Mouse (Mus musculus): ENCODE data around the gene Pde4d. TPM values are rescaled to one million over a fixed set of nuclear protein-coding genes. Genes with fewer than 3 reads are reported as not detected.

Gene Pde4d
- polyA plus RNA-seq, 1 experiment from 2014 or later = 14.9 TPM

DNA sequence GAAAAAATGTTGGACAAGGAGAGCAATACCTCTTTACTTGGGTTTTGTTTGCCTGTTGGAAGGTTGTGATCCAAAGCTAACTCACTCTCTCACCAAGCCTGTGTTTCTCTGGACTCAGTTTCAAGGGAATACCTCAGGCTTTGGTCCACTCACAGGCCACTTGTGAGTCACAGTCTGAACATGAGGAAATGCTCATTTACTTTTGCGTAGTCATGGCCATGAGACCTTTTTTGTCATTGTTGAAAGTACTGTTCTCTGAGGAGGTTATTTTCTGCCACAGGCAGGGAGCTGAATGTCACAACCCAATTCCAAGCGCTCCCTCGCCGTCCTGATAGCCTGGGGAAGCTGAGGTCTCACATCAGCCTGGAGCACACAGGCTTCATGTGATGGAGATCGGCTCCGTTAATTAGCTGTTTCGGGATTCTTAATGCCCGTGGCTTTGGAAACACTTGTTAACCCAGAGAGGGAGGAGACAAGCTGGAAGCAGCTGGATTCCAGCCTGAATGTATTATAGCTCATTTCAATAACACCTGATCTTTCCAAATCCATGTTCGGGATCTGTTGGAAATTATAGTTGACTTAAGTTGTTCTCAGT lies 792.8 kb downstream of the Pde4d start:
- Histone ChIP-seq H3K36me3 (ENCODE audit: control insufficient read depth, insufficient read depth, low read length) (no peaks in the 10 kb centered on the region), H3K9ac (ENCODE audit: low read length) (no peak overlapping the region), H3K27ac (ENCODE audit: low read length) (no peak overlapping the region), H3K27me3 (ENCODE audit: control insufficient read depth, insufficient read depth, low read depth, low read length) (no peaks in the 10 kb centered on the region), H3K4me2 (ENCODE audit: low read depth, low read length) (no peak overlapping the region), H3K9me3 (ENCODE audit: control insufficient read depth, low read length) (no peaks in the 10 kb centered on the region), H3K4me3 (ENCODE audit: low read length) (no peak overlapping the region), H3K4me1 (replicated peaks; ENCODE audit: control insufficient read depth, insufficient read depth, low read length) (no peaks in the 10 kb centered on the region)
- no peak for ATAC-seq (ENCODE audit: low read depth)
- 65% methylated on average over 9 of the region's 9 CpGs for WGBS

- Histone ChIP-seq H3K27ac (ENCODE audit: low read length) (no peak overlapping the region), H3K9ac (ENCODE audit: low read length) (no peak overlapping the region), H3K4me1 (replicated peaks; ENCODE audit: control insufficient read depth, insufficient read depth, low read length) (no peaks in the 10 kb centered on the region), H3K9me3 (ENCODE audit: control insufficient read depth, low read length) (no peaks in the 10 kb centered on the region), H3K27me3 (ENCODE audit: control insufficient read depth, insufficient read depth, low read depth, low read length) (no peaks in the 10 kb centered on the region), H3K36me3 (ENCODE audit: control insufficient read depth, insufficient read depth, low read length) (no peaks in the 10 kb centered on the region), H3K4me3 (ENCODE audit: low read length) (no peak overlapping the region), H3K4me2 (ENCODE audit: low read depth, low read length) (no peak overlapping the region)
- 69% methylated on average over 3 of the region's 3 CpGs for WGBS
- ATAC-seq (ENCODE audit: low read depth) = no peak
Measured at GRCm38 (mm10) chr13:109243160-109243559, 793.4 kb downstream of the Pde4d start.

GRCm38 (mm10) chr13:109247061-109247460 lies 797.3 kb downstream of the Pde4d start:
- 86% methylated on average over 4 of the region's 4 CpGs for WGBS
- Histone ChIP-seq H3K4me1 (replicated peaks; ENCODE audit: control insufficient read depth, insufficient read depth, low read length) (no peaks in the 10 kb centered on the region), H3K4me2 (ENCODE audit: low read depth, low read length) (no peak overlapping the region), H3K9ac (ENCODE audit: low read length) (no peak overlapping the region), H3K9me3 (ENCODE audit: control insufficient read depth, low read length) (no peaks in the 10 kb centered on the region), H3K27me3 (ENCODE audit: control insufficient read depth, insufficient read depth, low read depth, low read length) (no peaks in the 10 kb centered on the region), H3K4me3 (ENCODE audit: low read length) (no peak overlapping the region), H3K36me3 (ENCODE audit: control insufficient read depth, insufficient read depth, low read length) (no peaks in the 10 kb centered on the region), H3K27ac (ENCODE audit: low read length) (no peak overlapping the region)
- no peak for ATAC-seq (ENCODE audit: low read depth)

DNA sequence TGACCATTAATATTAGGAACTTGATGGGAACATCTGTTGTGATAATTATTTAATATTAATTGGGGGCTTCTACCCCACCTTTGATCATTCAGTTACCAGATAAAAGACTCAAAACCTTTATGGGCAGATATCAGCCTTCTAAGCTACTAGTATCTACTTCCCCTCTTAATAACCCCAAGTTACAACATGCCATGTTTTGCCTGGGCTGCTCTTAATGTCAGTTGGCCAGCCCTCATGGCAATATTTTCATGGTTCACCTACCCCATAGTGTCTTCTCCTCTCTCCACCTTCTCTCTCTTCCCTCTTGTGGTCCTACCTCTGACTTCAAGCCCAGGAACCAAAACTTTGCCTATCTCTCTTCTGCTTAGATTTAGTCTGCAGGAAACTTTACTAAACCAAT lies 799.6 kb downstream of the Pde4d start:
- Histone ChIP-seq H3K4me1 (replicated peaks; ENCODE audit: control insufficient read depth, insufficient read depth, low read length) (no peaks in the 10 kb centered on the region), H3K36me3 (ENCODE audit: control insufficient read depth, insufficient read depth, low read length) (no peaks in the 10 kb centered on the region), H3K9ac (ENCODE audit: low read length) (no peak overlapping the region), H3K4me2 (ENCODE audit: low read depth, low read length) (no peak overlapping the region), H3K4me3 (ENCODE audit: low read length) (no peak overlapping the region), H3K27me3 (ENCODE audit: control insufficient read depth, insufficient read depth, low read depth, low read length) (no peaks in the 10 kb centered on the region), H3K27ac (ENCODE audit: low read length) (no peak overlapping the region), H3K9me3 (ENCODE audit: control insufficient read depth, low read length) (no peaks in the 10 kb centered on the region)
- ATAC-seq (ENCODE audit: low read depth) = no peak

DNA sequence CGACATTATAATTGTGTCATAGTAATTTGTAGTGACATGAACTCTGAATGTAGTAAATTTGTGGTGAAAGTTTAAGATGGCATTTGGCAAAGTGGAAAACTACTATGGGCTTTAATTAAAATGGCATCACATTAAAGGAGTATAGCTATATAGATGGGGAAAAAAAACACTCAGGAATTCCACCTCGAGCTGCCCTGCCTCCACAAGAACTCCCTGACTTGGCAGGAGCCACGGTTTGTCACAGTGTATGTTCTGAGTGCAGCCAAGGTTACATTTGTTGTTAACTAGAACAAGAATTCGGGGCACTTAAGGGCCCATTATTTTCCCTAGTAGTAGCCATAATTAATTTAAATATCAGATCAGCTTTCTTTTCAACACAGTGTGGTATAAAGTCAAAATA lies 805.9 kb downstream of the Pde4d start:
- Histone ChIP-seq H3K9me3 (ENCODE audit: control insufficient read depth, low read length) (no peaks in the 10 kb centered on the region), H3K9ac (ENCODE audit: low read length) (no peak overlapping the region), H3K4me3 (ENCODE audit: low read length) (no peak overlapping the region), H3K27ac (ENCODE audit: low read length) (no peak overlapping the region), H3K4me2 (ENCODE audit: low read depth, low read length) (no peak overlapping the region), H3K36me3 (ENCODE audit: control insufficient read depth, insufficient read depth, low read length) (no peaks in the 10 kb centered on the region), H3K27me3 (ENCODE audit: control insufficient read depth, insufficient read depth, low read depth, low read length) (no peaks in the 10 kb centered on the region), H3K4me1 (replicated peaks; ENCODE audit: control insufficient read depth, insufficient read depth, low read length) (no peaks in the 10 kb centered on the region)
- ATAC-seq (ENCODE audit: low read depth) = no peak
- 54% methylated on average over 4 of the region's 4 CpGs for WGBS

DNA sequence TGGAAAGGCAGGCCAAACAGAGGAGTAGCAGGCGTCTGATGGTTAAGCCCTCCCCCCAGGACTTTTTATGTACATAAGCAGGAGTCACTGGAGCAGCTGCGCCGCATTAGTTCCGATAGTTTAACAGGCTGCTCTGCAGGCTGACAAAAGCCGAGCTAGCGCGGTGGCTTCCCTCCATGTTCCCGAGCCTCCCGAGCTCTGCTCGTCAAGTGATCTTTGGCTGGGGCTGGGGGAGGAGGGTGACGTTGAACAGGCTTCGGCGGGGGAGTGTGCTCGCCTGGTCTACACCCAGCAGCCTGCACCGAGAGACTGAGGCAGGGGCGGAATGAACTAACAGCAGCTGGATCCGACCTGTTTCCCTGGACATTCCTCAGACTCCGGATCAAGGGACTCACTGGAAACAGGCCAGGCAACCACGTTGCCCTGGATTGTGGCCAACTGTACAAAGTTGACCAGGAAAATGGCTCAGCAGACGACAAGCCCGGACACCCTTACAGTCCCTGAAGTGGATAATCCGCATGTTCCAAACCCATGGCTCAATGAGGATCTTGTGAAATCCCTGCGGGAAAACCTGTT lies 810.6 kb downstream of the Pde4d start:
- Histone ChIP-seq H3K9me3 (ENCODE audit: control insufficient read depth, low read length) (no peaks in the 10 kb centered on the region), H3K27me3 (ENCODE audit: control insufficient read depth, insufficient read depth, low read depth, low read length) (no peaks in the 10 kb centered on the region), H3K4me1 (replicated peaks; ENCODE audit: control insufficient read depth, insufficient read depth, low read length) (0 out of 2 replicates have a peak, but pooled peaks cover 4% of the 10 kb centered on the region), H3K9ac (ENCODE audit: low read length) (peak overlapping the region; percentile 66), H3K4me2 (ENCODE audit: low read depth, low read length) (peak overlapping the region; percentile 82), H3K36me3 (ENCODE audit: control insufficient read depth, insufficient read depth, low read length) (no peaks in the 10 kb centered on the region), H3K27ac (ENCODE audit: low read length) (peak overlapping the region; percentile 84), H3K4me3 (ENCODE audit: low read length) (peak overlapping the region; percentile 55)
- WGBS = under 1% methylated on average over 23 of the region's 23 CpGs
- peak; percentile 92 for ATAC-seq (ENCODE audit: low read depth)

GRCm38 (mm10) chr13:109260796-109261516 lies 811.2 kb downstream of the Pde4d start:
- Histone ChIP-seq H3K4me1 (replicated peaks; ENCODE audit: control insufficient read depth, insufficient read depth, low read length) (0 out of 2 replicates have a peak, but pooled peaks cover 4% of the 10 kb centered on the region), H3K27me3 (ENCODE audit: control insufficient read depth, insufficient read depth, low read depth, low read length) (no peaks in the 10 kb centered on the region), H3K9me3 (ENCODE audit: control insufficient read depth, low read length) (no peaks in the 10 kb centered on the region), H3K4me2 (ENCODE audit: low read depth, low read length) (peak overlapping the region; percentile 82), H3K9ac (ENCODE audit: low read length) (peak overlapping the region; percentile 66), H3K27ac (ENCODE audit: low read length) (peak overlapping the region; percentile 84), H3K36me3 (ENCODE audit: control insufficient read depth, insufficient read depth, low read length) (no peaks in the 10 kb centered on the region), H3K4me3 (ENCODE audit: low read length) (peak overlapping the region; percentile 55)
- 1% methylated on average over 17 of the region's 17 CpGs for WGBS
- peak; percentile 32 for ATAC-seq (ENCODE audit: low read depth)

DNA sequence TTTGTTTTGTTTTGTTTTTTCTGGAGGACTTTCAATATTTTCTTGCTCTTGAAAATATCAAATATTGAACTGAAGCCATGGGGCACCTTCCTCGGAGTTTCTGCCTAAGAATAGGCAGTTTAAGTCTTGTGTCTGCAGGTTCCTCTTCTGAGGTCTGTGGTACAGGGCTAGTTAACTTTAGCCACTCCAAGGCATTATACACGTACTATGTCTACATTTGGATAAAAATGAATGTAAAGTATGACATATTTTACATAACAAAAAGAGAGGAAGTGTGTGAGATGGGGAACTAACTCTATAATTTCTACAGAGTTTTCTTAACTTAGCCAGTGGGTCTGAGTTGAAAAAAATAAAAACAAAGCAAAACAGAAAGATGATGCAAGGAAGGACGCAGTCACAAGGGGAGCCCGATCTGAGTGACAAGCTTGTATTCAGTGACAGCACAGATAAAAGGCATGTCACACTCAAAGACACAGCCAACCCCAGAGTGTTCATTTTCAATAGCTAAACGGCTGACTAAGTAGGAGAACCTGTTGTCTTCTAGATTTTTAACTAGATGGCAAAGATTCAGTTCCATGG lies 812.0 kb downstream of the Pde4d start:
- no peak for ATAC-seq (ENCODE audit: low read depth)
- Histone ChIP-seq H3K36me3 (ENCODE audit: control insufficient read depth, insufficient read depth, low read length) (no peaks in the 10 kb centered on the region), H3K9ac (ENCODE audit: low read length) (no peak overlapping the region), H3K27ac (ENCODE audit: low read length) (no peak overlapping the region), H3K4me3 (ENCODE audit: low read length) (peak overlapping the region; percentile 55), H3K9me3 (ENCODE audit: control insufficient read depth, low read length) (no peaks in the 10 kb centered on the region), H3K4me1 (replicated peaks; ENCODE audit: control insufficient read depth, insufficient read depth, low read length) (0 out of 2 replicates have a peak, but pooled peaks cover 4% of the 10 kb centered on the region), H3K27me3 (ENCODE audit: control insufficient read depth, insufficient read depth, low read depth, low read length) (no peaks in the 10 kb centered on the region), H3K4me2 (ENCODE audit: low read depth, low read length) (peak overlapping the region; percentile 82)
- WGBS = 20% methylated on average over 5 of the region's 5 CpGs

DNA sequence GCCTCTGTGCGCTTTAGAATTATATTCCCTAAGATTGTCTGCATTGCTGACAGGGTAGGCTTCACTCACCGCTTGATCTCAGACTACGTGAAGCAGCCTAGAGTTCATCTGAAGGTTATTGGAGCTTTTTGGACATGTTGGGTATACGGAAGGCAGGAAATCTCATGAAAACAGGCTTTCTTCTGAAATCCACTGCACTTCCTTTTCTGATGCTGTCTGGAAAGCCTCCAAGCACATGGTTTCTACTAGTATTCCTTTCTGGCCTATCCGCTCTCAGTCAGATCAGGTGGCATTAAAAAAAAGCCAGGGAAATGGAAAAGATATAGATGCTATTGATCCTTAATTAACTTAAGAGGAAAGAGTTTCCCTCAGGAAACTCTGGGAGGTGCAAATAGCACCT lies 812.8 kb downstream of the Pde4d start:
- Histone ChIP-seq H3K36me3 (ENCODE audit: control insufficient read depth, insufficient read depth, low read length) (no peaks in the 10 kb centered on the region), H3K9me3 (ENCODE audit: control insufficient read depth, low read length) (no peaks in the 10 kb centered on the region), H3K4me1 (replicated peaks; ENCODE audit: control insufficient read depth, insufficient read depth, low read length) (0 out of 2 replicates have a peak, but pooled peaks cover 4% of the 10 kb centered on the region), H3K27me3 (ENCODE audit: control insufficient read depth, insufficient read depth, low read depth, low read length) (no peaks in the 10 kb centered on the region), H3K4me2 (ENCODE audit: low read depth, low read length) (peak overlapping the region; percentile 19), H3K9ac (ENCODE audit: low read length) (no peak overlapping the region), H3K4me3 (ENCODE audit: low read length) (peak overlapping the region; percentile 1; the same call in 1 of the 2 replicates), H3K27ac (ENCODE audit: low read length) (no peak overlapping the region)
- WGBS = 60% methylated on average over 5 of the region's 5 CpGs
- no peak for ATAC-seq (ENCODE audit: low read depth)
